Mouse (Mus musculus): ENCODE data around the gene Bnip1.

GRCm38 (mm10) chr17:26791580-26791979 lies 10.7 kb downstream of the Bnip1 start:
- TF ChIP-seq GATA1 (IDR thresholded peaks at IDR 0.05; ENCODE audit: borderline replicate concordance, low read length) (no peak), FLI1 (IDR thresholded peaks at IDR 0.05; ENCODE audit: low read length) (no peak)

Data from megakaryocyte, embryonic 14.5 days (primary cell).